Mouse (Mus musculus): ENCODE results near the gene Efna5. TPM values are rescaled to one million over a fixed set of nuclear protein-coding genes. Genes with fewer than 3 reads are reported as not detected.

Efna5 gene
- polyA plus RNA-seq, 1 experiment from 2014 or later: 56.7 TPM

DNA sequence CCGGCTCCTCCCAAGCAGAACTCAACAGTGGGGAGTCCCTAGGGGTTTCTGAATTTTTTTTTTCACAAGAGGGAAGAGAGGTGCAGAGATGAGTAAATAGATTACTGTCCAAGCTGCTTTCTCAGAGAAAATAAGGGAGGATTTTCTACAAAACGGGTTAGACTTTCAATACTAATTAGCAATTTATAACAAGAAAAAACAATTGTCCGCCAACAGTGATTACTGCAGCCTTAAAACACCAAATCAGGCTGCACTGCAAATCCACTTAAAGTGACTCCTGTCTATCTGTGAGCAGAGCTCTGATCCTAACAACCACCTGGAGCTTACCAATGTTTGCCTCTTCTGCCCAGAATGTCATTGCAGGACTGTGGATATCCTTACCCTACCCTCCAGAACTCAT lies 18.1 kb downstream of the Efna5 start:
- Histone ChIP-seq H3K9ac (ENCODE audit: low read depth, low read length) (no peak overlapping the region), H3K4me3 (ENCODE audit: low read depth, low read length) (no peak overlapping the region), H3K36me3 (ENCODE audit: control insufficient read depth, insufficient read depth, low read length) (no peaks in the 10 kb centered on the region), H3K27ac (ENCODE audit: low read depth, low read length) (no peak overlapping the region), H3K4me2 (replicated peaks; ENCODE audit: low read depth, low read length) (no peak overlapping the region), H3K9me3 (ENCODE audit: control insufficient read depth, low read length) (no peaks in the 10 kb centered on the region), H3K4me1 (replicated peaks; ENCODE audit: control insufficient read depth, insufficient read depth, low read length) (peaks cover 4% of the 10 kb centered on the region), H3K27me3 (ENCODE audit: control insufficient read depth, insufficient read depth, low read length) (no peaks in the 10 kb centered on the region)
- no peak for ATAC-seq (ENCODE audit: low FRiP score)
- DNase-seq (ENCODE audit: low spot score): no peak
- WGBS: 47% methylated on average over 3 of the region's 3 CpGs

DNA sequence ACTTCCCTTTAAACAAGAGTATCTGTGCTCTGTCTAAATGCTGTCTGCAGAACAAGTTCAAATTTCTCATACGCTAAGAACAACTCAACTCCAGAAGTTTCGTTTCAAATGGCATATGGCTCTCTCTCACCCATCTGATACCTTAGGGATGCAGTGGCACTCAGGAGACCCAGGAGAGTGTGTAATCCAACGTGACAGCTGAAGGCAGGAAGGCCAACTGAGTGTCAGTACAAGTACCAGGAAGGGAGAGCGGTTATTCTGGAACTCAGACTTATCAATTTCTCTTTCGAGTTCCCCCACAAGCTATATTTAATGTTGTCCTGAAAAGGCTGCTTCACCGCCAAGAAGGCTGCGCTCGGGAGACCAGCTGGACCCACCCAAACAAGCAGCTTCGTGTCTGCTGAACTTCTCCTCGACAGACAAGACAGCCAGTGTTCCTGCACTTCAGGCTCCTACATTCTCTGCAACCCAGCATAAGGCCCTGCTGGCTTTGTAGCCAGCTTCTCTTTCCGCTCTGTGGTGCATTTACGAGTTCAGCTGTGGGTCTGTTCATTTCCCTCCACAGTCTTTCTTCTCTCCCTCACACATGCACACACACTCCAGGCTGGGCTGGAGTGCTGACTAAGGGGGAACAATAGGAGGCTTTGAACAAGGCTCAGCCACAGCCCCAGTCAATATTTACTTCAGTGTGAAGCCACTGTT lies 18.7 kb downstream of the Efna5 start:
- H3K4me2 ChIP-seq (replicated peaks; ENCODE audit: low read depth, low read length): no peak overlapping the region
- H3K36me3 ChIP-seq (ENCODE audit: control insufficient read depth, insufficient read depth, low read length): no peaks in the 10 kb centered on the region
- 32% methylated on average over 12 of the region's 12 CpGs for WGBS
- H3K27me3 ChIP-seq (ENCODE audit: control insufficient read depth, insufficient read depth, low read length): no peaks in the 10 kb centered on the region
- no peak overlapping the region for H3K4me3 ChIP-seq (ENCODE audit: low read depth, low read length)
- no peak overlapping the region for H3K9ac ChIP-seq (ENCODE audit: low read depth, low read length)
- ATAC-seq (ENCODE audit: low FRiP score): peak; percentile 86
- DNase-seq (ENCODE audit: low spot score): peak; percentile 53
- H3K9me3 ChIP-seq (ENCODE audit: control insufficient read depth, low read length): no peaks in the 10 kb centered on the region
- H3K4me1 ChIP-seq (replicated peaks; ENCODE audit: control insufficient read depth, insufficient read depth, low read length): peaks cover 4% of the 10 kb centered on the region
- peak overlapping the region; percentile 53 for H3K27ac ChIP-seq (ENCODE audit: low read depth, low read length)

DNA sequence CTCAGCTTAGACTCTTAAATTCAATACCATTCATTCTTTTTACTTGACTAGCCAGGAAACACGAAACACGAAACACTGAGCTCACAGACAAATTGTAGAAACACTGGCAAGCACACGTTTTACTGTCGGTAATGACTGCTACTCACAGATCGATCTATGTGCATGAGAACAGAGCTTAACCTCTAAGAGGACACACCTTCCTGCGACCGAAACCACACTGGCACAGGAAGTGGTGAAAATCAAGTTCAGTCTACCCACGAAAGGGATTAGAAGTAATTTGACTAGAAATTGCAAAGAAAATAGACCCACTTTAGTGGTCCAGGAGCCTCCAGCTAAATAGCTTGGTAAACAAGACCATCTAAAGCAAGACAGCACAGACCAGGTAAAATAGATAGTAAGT lies 23.8 kb downstream of the Efna5 start:
- Histone ChIP-seq H3K36me3 (ENCODE audit: control insufficient read depth, insufficient read depth, low read length) (no peaks in the 10 kb centered on the region), H3K4me3 (ENCODE audit: low read depth, low read length) (no peak overlapping the region), H3K27me3 (ENCODE audit: control insufficient read depth, insufficient read depth, low read length) (no peaks in the 10 kb centered on the region), H3K27ac (ENCODE audit: low read depth, low read length) (no peak overlapping the region), H3K4me1 (replicated peaks; ENCODE audit: control insufficient read depth, insufficient read depth, low read length) (peaks cover 3% of the 10 kb centered on the region), H3K9ac (ENCODE audit: low read depth, low read length) (no peak overlapping the region), H3K9me3 (ENCODE audit: control insufficient read depth, low read length) (no peaks in the 10 kb centered on the region), H3K4me2 (replicated peaks; ENCODE audit: low read depth, low read length) (no peak overlapping the region)
- DNase-seq (ENCODE audit: low spot score): no peak
- 82% methylated on average over 8 of the region's 8 CpGs for WGBS
- no peak for ATAC-seq (ENCODE audit: low FRiP score)

DNA sequence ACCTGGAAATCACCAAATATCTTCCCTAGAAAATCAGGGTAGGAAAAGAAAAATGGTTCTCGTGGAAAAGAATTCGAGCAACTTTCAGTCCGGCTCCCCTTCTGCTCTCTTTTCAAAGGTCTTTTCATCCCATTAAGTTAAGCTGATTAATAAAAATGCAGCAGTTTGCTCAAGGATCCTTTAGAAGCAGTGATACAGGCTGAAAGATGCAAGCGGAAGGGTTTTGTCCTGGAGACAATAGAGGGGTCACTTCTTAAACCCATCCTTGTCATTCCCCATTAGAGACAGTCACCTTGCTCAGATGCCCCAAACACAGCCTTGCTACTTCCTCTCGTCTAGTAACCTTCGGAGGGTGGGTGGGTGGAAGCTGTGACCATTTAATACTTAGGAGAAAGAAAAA lies 27.4 kb downstream of the Efna5 start:
- no peaks in the 10 kb centered on the region for H3K27me3 ChIP-seq (ENCODE audit: control insufficient read depth, insufficient read depth, low read length)
- H3K36me3 ChIP-seq (ENCODE audit: control insufficient read depth, insufficient read depth, low read length): no peaks in the 10 kb centered on the region
- DNase-seq (ENCODE audit: low spot score) (no peak), ATAC-seq (ENCODE audit: low FRiP score) (no peak)
- peaks cover 6% of the 10 kb centered on the region for H3K4me1 ChIP-seq (replicated peaks; ENCODE audit: control insufficient read depth, insufficient read depth, low read length)
- H3K9me3 ChIP-seq (ENCODE audit: control insufficient read depth, low read length): no peaks in the 10 kb centered on the region
- 8% methylated on average over 6 of the region's 6 CpGs for WGBS
- H3K4me3 ChIP-seq (ENCODE audit: low read depth, low read length): no peak overlapping the region
- H3K9ac ChIP-seq (ENCODE audit: low read depth, low read length): no peak overlapping the region
- H3K4me2 ChIP-seq (replicated peaks; ENCODE audit: low read depth, low read length): peak overlapping the region; percentile 33; the same call in 1 of the 2 replicates
- H3K27ac ChIP-seq (ENCODE audit: low read depth, low read length): peak overlapping the region; percentile 47; the same call in 1 of the 2 replicates

DNA sequence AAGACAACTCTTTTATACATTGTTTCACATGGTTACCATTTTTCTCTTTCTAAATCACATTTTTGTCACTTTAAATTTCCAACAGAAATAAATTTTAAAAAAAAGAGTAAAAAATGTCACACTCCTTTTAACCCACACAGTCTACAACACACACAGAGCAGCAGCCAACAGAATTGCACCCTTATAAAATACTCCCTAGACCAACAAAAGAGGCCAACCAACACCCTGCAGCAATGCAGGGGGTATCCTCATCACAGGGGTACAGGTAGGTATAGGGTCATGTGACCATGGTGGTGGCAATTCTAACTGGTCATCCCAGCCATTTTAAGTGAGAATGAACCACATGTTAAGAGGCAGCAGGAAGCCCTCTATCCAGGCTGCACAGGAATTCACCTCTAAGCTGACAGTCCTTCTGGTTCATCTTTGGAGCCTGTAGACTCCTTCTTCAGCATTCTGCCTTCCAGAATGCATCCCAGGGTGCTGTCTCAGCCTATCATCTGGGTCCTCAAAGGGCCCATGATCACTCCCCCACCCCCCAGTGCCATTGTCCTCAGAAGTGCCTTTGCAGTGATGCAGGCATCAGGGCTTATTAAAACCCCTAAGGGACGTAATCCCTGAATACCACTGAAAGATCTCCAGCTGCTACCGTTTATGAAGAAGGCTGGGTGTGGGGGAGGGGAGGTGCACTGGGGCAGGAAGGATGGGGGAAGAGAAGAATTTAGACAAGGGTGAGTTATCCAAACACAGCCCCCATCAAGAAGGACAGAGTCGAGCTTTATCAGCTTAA lies 28.1 kb downstream of the Efna5 start:
- Histone ChIP-seq H3K27ac (ENCODE audit: low read depth, low read length) (peak overlapping the region; percentile 63), H3K9me3 (ENCODE audit: control insufficient read depth, low read length) (no peaks in the 10 kb centered on the region), H3K27me3 (ENCODE audit: control insufficient read depth, insufficient read depth, low read length) (no peaks in the 10 kb centered on the region), H3K4me2 (replicated peaks; ENCODE audit: low read depth, low read length) (peak overlapping the region; percentile 33), H3K36me3 (ENCODE audit: control insufficient read depth, insufficient read depth, low read length) (no peaks in the 10 kb centered on the region), H3K4me3 (ENCODE audit: low read depth, low read length) (no peak overlapping the region), H3K9ac (ENCODE audit: low read depth, low read length) (no peak overlapping the region), H3K4me1 (replicated peaks; ENCODE audit: control insufficient read depth, insufficient read depth, low read length) (peaks cover 6% of the 10 kb centered on the region)
- WGBS: 0% methylated on average over 3 of the region's 3 CpGs
- ATAC-seq (ENCODE audit: low FRiP score) (peak; percentile 72), DNase-seq (ENCODE audit: low spot score) (peak; percentile 58)

DNA sequence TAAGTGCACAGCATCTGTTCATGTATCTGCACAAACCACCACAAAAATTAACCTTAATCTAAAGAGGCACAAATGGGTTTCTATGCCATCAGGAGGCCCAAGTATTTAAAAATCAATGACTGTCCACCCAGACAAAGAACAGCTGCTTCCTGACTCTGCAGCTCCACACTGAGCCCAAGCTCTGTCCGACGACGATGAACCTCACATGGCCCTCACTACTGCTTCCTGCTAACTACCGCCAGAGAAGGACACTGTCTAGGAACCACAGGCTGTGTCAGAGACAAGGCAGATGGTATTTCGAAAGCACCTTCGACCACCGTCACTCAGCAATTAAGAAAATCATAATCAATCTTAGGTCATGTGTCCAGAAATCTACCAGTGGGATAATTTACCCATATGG lies 29.8 kb downstream of the Efna5 start:
- no peak overlapping the region for H3K4me3 ChIP-seq (ENCODE audit: low read depth, low read length)
- peak; percentile 63; the same call in 1 of the 2 replicates for ATAC-seq (ENCODE audit: low FRiP score)
- DNase-seq (ENCODE audit: low spot score): no peak
- H3K4me1 ChIP-seq (replicated peaks; ENCODE audit: control insufficient read depth, insufficient read depth, low read length): peaks cover 6% of the 10 kb centered on the region
- H3K4me2 ChIP-seq (replicated peaks; ENCODE audit: low read depth, low read length): no peak overlapping the region
- H3K36me3 ChIP-seq (ENCODE audit: control insufficient read depth, insufficient read depth, low read length): no peaks in the 10 kb centered on the region
- 34% methylated on average over 7 of the region's 7 CpGs for WGBS
- no peak overlapping the region for H3K27ac ChIP-seq (ENCODE audit: low read depth, low read length)
- no peaks in the 10 kb centered on the region for H3K9me3 ChIP-seq (ENCODE audit: control insufficient read depth, low read length)
- H3K27me3 ChIP-seq (ENCODE audit: control insufficient read depth, insufficient read depth, low read length): no peaks in the 10 kb centered on the region
- no peak overlapping the region for H3K9ac ChIP-seq (ENCODE audit: low read depth, low read length)

DNA sequence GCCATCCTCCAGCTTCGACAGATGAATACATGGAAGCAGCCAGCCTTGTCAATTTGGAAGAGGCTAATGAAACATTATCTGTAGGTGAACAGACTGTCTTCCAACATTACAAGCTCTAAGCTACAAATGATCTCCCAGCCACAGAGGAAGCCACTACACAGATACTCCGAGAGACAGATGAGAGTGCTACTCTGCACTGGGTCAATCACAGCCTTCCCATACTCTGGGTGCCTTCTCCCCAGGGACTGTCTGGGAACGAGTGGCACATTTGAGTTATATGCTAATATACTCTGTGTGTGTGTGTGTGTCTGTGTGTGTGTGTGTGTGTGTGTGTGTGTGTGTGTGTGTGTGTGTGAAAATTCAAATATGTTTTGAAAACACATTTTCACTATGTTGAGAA lies 30.5 kb downstream of the Efna5 start:
- Histone ChIP-seq H3K9ac (ENCODE audit: low read depth, low read length) (no peak overlapping the region), H3K36me3 (ENCODE audit: control insufficient read depth, insufficient read depth, low read length) (no peaks in the 10 kb centered on the region), H3K4me3 (ENCODE audit: low read depth, low read length) (no peak overlapping the region), H3K4me1 (replicated peaks; ENCODE audit: control insufficient read depth, insufficient read depth, low read length) (peaks cover 6% of the 10 kb centered on the region), H3K9me3 (ENCODE audit: control insufficient read depth, low read length) (no peaks in the 10 kb centered on the region), H3K4me2 (replicated peaks; ENCODE audit: low read depth, low read length) (no peak overlapping the region), H3K27ac (ENCODE audit: low read depth, low read length) (no peak overlapping the region), H3K27me3 (ENCODE audit: control insufficient read depth, insufficient read depth, low read length) (no peaks in the 10 kb centered on the region)
- no peak for ATAC-seq (ENCODE audit: low FRiP score)
- WGBS: 46% methylated on average over 3 of the region's 3 CpGs
- DNase-seq (ENCODE audit: low spot score): no peak

DNA sequence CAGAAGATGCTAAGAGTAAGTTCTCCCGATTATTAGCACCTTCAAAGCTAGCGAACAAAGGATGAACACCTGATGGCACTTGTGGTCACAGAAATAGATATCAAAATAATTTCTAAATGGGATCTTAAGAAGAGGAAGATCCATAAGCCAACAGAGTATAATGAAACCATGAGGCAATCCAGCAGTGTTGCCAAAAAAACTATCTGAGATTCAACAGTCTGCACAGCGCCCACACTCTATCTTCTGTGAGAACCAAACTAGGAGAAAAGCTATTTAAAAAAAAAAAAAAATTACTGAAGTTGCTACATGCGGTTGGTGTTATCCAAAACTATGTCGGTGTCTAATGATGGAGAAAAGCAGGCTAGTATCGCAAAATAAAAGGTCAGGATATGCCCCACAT lies 31.4 kb downstream of the Efna5 start:
- Histone ChIP-seq H3K4me2 (replicated peaks; ENCODE audit: low read depth, low read length) (no peak overlapping the region), H3K27ac (ENCODE audit: low read depth, low read length) (no peak overlapping the region)

DNA sequence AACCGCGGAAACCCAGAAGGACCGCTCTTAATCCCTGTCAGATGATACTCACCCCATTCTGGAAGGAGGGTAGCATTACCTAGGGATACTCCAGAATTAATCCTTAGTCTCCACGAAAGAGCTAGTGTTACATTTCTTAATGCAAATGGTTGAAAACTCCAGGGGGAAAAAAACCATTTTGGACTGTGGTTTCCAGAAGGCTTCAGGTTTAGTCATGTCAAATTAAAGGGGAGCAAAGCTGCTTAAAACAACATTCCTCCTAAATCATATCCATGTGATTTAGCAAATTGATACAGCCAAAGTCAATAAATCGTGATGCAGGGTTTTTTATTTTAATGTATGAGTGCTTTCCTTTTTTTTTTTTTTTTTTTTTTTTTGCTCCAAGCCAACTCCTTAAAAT lies 35.5 kb downstream of the Efna5 start:
- DNase-seq (ENCODE audit: low spot score): no peak
- H3K4me2 ChIP-seq (replicated peaks; ENCODE audit: low read depth, low read length): no peak overlapping the region
- peaks cover 3% of the 10 kb centered on the region; the same call in 1 of the 2 replicates for H3K4me1 ChIP-seq (replicated peaks; ENCODE audit: control insufficient read depth, insufficient read depth, low read length)
- 49% methylated on average over 5 of the region's 5 CpGs for WGBS
- H3K9me3 ChIP-seq (ENCODE audit: control insufficient read depth, low read length): no peaks in the 10 kb centered on the region
- no peak overlapping the region for H3K4me3 ChIP-seq (ENCODE audit: low read depth, low read length)
- no peak for ATAC-seq (ENCODE audit: low FRiP score)
- H3K36me3 ChIP-seq (ENCODE audit: control insufficient read depth, insufficient read depth, low read length): no peaks in the 10 kb centered on the region
- no peaks in the 10 kb centered on the region for H3K27me3 ChIP-seq (ENCODE audit: control insufficient read depth, insufficient read depth, low read length)
- no peak overlapping the region for H3K9ac ChIP-seq (ENCODE audit: low read depth, low read length)
- H3K27ac ChIP-seq (ENCODE audit: low read depth, low read length): no peak overlapping the region

More for the DNA sequence above, 31.4 kb downstream of the Efna5 start:
- no peaks in the 10 kb centered on the region for H3K36me3 ChIP-seq (ENCODE audit: control insufficient read depth, insufficient read depth, low read length)
- ATAC-seq (ENCODE audit: low FRiP score) (no peak), DNase-seq (ENCODE audit: low spot score) (no peak)
- WGBS: 91% methylated on average over 6 of the region's 6 CpGs
- H3K4me1 ChIP-seq (replicated peaks; ENCODE audit: control insufficient read depth, insufficient read depth, low read length): peaks cover 6% of the 10 kb centered on the region
- no peak overlapping the region for H3K9ac ChIP-seq (ENCODE audit: low read depth, low read length)
- no peaks in the 10 kb centered on the region for H3K9me3 ChIP-seq (ENCODE audit: control insufficient read depth, low read length)
- no peak overlapping the region for H3K4me3 ChIP-seq (ENCODE audit: low read depth, low read length)
- H3K27me3 ChIP-seq (ENCODE audit: control insufficient read depth, insufficient read depth, low read length): no peaks in the 10 kb centered on the region

Data from hindbrain, embryonic 11.5 days (tissue).